Comparison of ENCODE assay signal across 27 mouse cellular contexts in genomic region chr3:98405877-98406276, GRCm38 (mm10). TPM values are rescaled to one million over a fixed set of nuclear protein-coding genes. Genes with fewer than 3 reads are reported as not detected.
"Had no signal": no experiment of that assay in that cellular context is flagged by ENCODE, and none has a peak within 500 bp of the region (broad histone marks: within the 10 kb centered on the region; RNA-seq: fewer than 3 reads in every experiment).

No protein-coding gene starts in this region.

RNA-seq across cellular contexts. Expression of gene Gm4450, which starts 51.0 kb away (rescaled TPM):
- total RNA-seq: forebrain, postnatal 0 days; gastrocnemius, adult 2 months; gastrocnemius, postnatal 10 days; gastrocnemius, postnatal 25 days; gastrocnemius, postnatal 4 days; granulocyte monocyte progenitor cell, adult 5-6 weeks; heart, adult 2 months; heart, postnatal 10 days; heart, postnatal 25 days; heart, postnatal 4 days; layer of hippocampus, adult 2 months; layer of hippocampus, postnatal 10 days; layer of hippocampus, postnatal 25 days; left cerebral cortex, adult 2 months; left cerebral cortex, postnatal 14 days; left cerebral cortex, postnatal 36 days had no signal
- polyA plus RNA-seq: forebrain, postnatal 0 days; frontal cortex, adult 2 months; heart, adult 2 months; heart, embryonic 11.5 days; hindbrain, embryonic 10.5 days; hindbrain, embryonic 12.5 days; intestine, embryonic 14.5 days; intestine, embryonic 16.5 days; limb, embryonic 10.5 days; limb, embryonic 14.5 days; liver, embryonic 11.5 days; liver, embryonic 13.5 days; liver, embryonic 15.5 days had no signal
